Mouse (Mus musculus): ENCODE measurements around the gene Brix1. TPM values are rescaled to one million over a fixed set of nuclear protein-coding genes. Genes with fewer than 3 reads are reported as not detected.

The Brix1 gene
- polyA plus RNA-seq, 1 experiment, result 24.7 TPM

- H3K79me3 ChIP-seq (ENCODE audit: low read depth), result no peaks in the 10 kb centered on the region
- no peaks in the 10 kb centered on the region for H3K79me2 ChIP-seq (ENCODE audit: control insufficient read depth, insufficient read depth)
- TF ChIP-seq MYOG (IDR thresholded peaks at IDR 0.05; ENCODE audit: control insufficient read depth, extremely low read depth, insufficient read length) (no peak), USF1 (IDR thresholded peaks at IDR 0.05; ENCODE audit: low read depth) (no peak), MAX (IDR thresholded peaks at IDR 0.05) (no peak), FOSL1 (IDR thresholded peaks at IDR 0.05; ENCODE audit: insufficient read depth, low read length, poor library complexity, severe bottlenecking) (no peak), CTCF (IDR thresholded peaks at IDR 0.05; ENCODE audit: control insufficient read depth, insufficient read depth, insufficient read length) (no peak), CEBPB (IDR thresholded peaks at IDR 0.05; ENCODE audit: low read depth) (no peak), MYOD1 (IDR thresholded peaks at IDR 0.05; ENCODE audit: control insufficient read depth, insufficient read length, low read depth) (no peak)
- H3K27me3 ChIP-seq (ENCODE audit: control insufficient read depth, insufficient read depth, insufficient read length), result no peaks in the 10 kb centered on the region
- peaks cover 21% of the 10 kb centered on the region for H3K36me3 ChIP-seq (ENCODE audit: control insufficient read depth, insufficient read depth)
- no peak overlapping the region for H3ac ChIP-seq (ENCODE audit: control insufficient read depth, insufficient read length, low read depth)
- no peak overlapping the region for H3K4me3 ChIP-seq (ENCODE audit: insufficient read depth, poor library complexity, severe bottlenecking)
Observed at GRCm38 (mm10) chr15:10442275-10442674, 43.5 kb downstream of the Brix1 start.

- Histone ChIP-seq H3K27me3 (ENCODE audit: control insufficient read depth, insufficient read depth, insufficient read length) (no peaks in the 10 kb centered on the region), H3K36me3 (ENCODE audit: control insufficient read depth, insufficient read depth) (peaks cover 13% of the 10 kb centered on the region), H3K4me3 (ENCODE audit: insufficient read depth, poor library complexity, severe bottlenecking) (no peak overlapping the region), H3ac (ENCODE audit: control insufficient read depth, insufficient read length, low read depth) (no peak overlapping the region), H3K79me3 (ENCODE audit: low read depth) (no peaks in the 10 kb centered on the region), H3K79me2 (ENCODE audit: control insufficient read depth, insufficient read depth) (no peaks in the 10 kb centered on the region)
- no peak for TF ChIP-seq CEBPB (IDR thresholded peaks at IDR 0.05; ENCODE audit: low read depth)
- TF ChIP-seq FOSL1 (IDR thresholded peaks at IDR 0.05; ENCODE audit: insufficient read depth, low read length, poor library complexity, severe bottlenecking), result no peak
- no peak for TF ChIP-seq MYOD1 (IDR thresholded peaks at IDR 0.05; ENCODE audit: control insufficient read depth, insufficient read length, low read depth)
- no peak for TF ChIP-seq MYOG (IDR thresholded peaks at IDR 0.05; ENCODE audit: control insufficient read depth, extremely low read depth, insufficient read length)
- TF ChIP-seq MAX (IDR thresholded peaks at IDR 0.05), result no peak
- TF ChIP-seq CTCF (IDR thresholded peaks at IDR 0.05; ENCODE audit: control insufficient read depth, insufficient read depth, insufficient read length), result no peak
- no peak for TF ChIP-seq USF1 (IDR thresholded peaks at IDR 0.05; ENCODE audit: low read depth)
Observed at GRCm38 (mm10) chr15:10441493-10441892, 44.3 kb downstream of the Brix1 start.

GRCm38 (mm10) chr15:10439963-10440362 lies 45.8 kb downstream of the Brix1 start:
- peaks cover 8% of the 10 kb centered on the region for H3K36me3 ChIP-seq (ENCODE audit: control insufficient read depth, insufficient read depth)
- H3ac ChIP-seq (ENCODE audit: control insufficient read depth, insufficient read length, low read depth), result no peak overlapping the region
- TF ChIP-seq FOSL1 (IDR thresholded peaks at IDR 0.05; ENCODE audit: insufficient read depth, low read length, poor library complexity, severe bottlenecking), result no peak
- no peak for TF ChIP-seq MAX (IDR thresholded peaks at IDR 0.05)
- no peak for TF ChIP-seq CEBPB (IDR thresholded peaks at IDR 0.05; ENCODE audit: low read depth)
- no peak for TF ChIP-seq MYOD1 (IDR thresholded peaks at IDR 0.05; ENCODE audit: control insufficient read depth, insufficient read length, low read depth)
- TF ChIP-seq USF1 (IDR thresholded peaks at IDR 0.05; ENCODE audit: low read depth), result no peak
- TF ChIP-seq CTCF (IDR thresholded peaks at IDR 0.05; ENCODE audit: control insufficient read depth, insufficient read depth, insufficient read length), result no peak
- no peak for TF ChIP-seq MYOG (IDR thresholded peaks at IDR 0.05; ENCODE audit: control insufficient read depth, extremely low read depth, insufficient read length)

GRCm38 (mm10) chr15:10436893-10437292 lies 48.9 kb downstream of the Brix1 start:
- no peak overlapping the region for H3ac ChIP-seq (ENCODE audit: control insufficient read depth, insufficient read length, low read depth)
- no peaks in the 10 kb centered on the region for H3K79me3 ChIP-seq (ENCODE audit: low read depth)
- H3K36me3 ChIP-seq (ENCODE audit: control insufficient read depth, insufficient read depth), result peaks cover 4% of the 10 kb centered on the region
- no peaks in the 10 kb centered on the region for H3K27me3 ChIP-seq (ENCODE audit: control insufficient read depth, insufficient read depth, insufficient read length)
- H3K79me2 ChIP-seq (ENCODE audit: control insufficient read depth, insufficient read depth), result no peaks in the 10 kb centered on the region
- TF ChIP-seq CTCF (IDR thresholded peaks at IDR 0.05; ENCODE audit: control insufficient read depth, insufficient read depth, insufficient read length) (no peak), MYOD1 (IDR thresholded peaks at IDR 0.05; ENCODE audit: control insufficient read depth, insufficient read length, low read depth) (no peak), MYOG (IDR thresholded peaks at IDR 0.05; ENCODE audit: control insufficient read depth, extremely low read depth, insufficient read length) (no peak), MAX (IDR thresholded peaks at IDR 0.05) (no peak), USF1 (IDR thresholded peaks at IDR 0.05; ENCODE audit: low read depth) (no peak), FOSL1 (IDR thresholded peaks at IDR 0.05; ENCODE audit: insufficient read depth, low read length, poor library complexity, severe bottlenecking) (no peak), CEBPB (IDR thresholded peaks at IDR 0.05; ENCODE audit: low read depth) (no peak)
- H3K4me3 ChIP-seq (ENCODE audit: insufficient read depth, poor library complexity, severe bottlenecking), result no peak overlapping the region

More at GRCm38 (mm10) chr15:10439963-10440362, 45.8 kb downstream of the Brix1 start:
- no peaks in the 10 kb centered on the region for H3K79me2 ChIP-seq (ENCODE audit: control insufficient read depth, insufficient read depth)
- H3K79me3 ChIP-seq (ENCODE audit: low read depth), result no peaks in the 10 kb centered on the region
- no peak overlapping the region for H3K4me3 ChIP-seq (ENCODE audit: insufficient read depth, poor library complexity, severe bottlenecking)
- no peaks in the 10 kb centered on the region for H3K27me3 ChIP-seq (ENCODE audit: control insufficient read depth, insufficient read depth, insufficient read length)

- Histone ChIP-seq H3K27me3 (ENCODE audit: control insufficient read depth, insufficient read depth, insufficient read length) (no peaks in the 10 kb centered on the region), H3K79me3 (ENCODE audit: low read depth) (no peaks in the 10 kb centered on the region), H3K79me2 (ENCODE audit: control insufficient read depth, insufficient read depth) (no peaks in the 10 kb centered on the region), H3K4me3 (ENCODE audit: insufficient read depth, poor library complexity, severe bottlenecking) (no peak overlapping the region), H3ac (ENCODE audit: control insufficient read depth, insufficient read length, low read depth) (no peak overlapping the region), H3K36me3 (ENCODE audit: control insufficient read depth, insufficient read depth) (no peaks in the 10 kb centered on the region)
- TF ChIP-seq FOSL1 (IDR thresholded peaks at IDR 0.05; ENCODE audit: insufficient read depth, low read length, poor library complexity, severe bottlenecking) (no peak), MYOD1 (IDR thresholded peaks at IDR 0.05; ENCODE audit: control insufficient read depth, insufficient read length, low read depth) (no peak), CEBPB (IDR thresholded peaks at IDR 0.05; ENCODE audit: low read depth) (no peak), USF1 (IDR thresholded peaks at IDR 0.05; ENCODE audit: low read depth) (no peak), MAX (IDR thresholded peaks at IDR 0.05) (no peak), CTCF (IDR thresholded peaks at IDR 0.05; ENCODE audit: control insufficient read depth, insufficient read depth, insufficient read length) (no peak), MYOG (IDR thresholded peaks at IDR 0.05; ENCODE audit: control insufficient read depth, extremely low read depth, insufficient read length) (no peak)
Observed at GRCm38 (mm10) chr15:10426545-10427266, 59.0 kb downstream of the Brix1 start.

Measured in C2C12 (cell line).